Mouse (Mus musculus) midbrain, postnatal 0 days (tissue): Measurements from ENCODE around the gene Cldn34c4. TPM values are rescaled to one million over a fixed set of nuclear protein-coding genes. Genes with fewer than 3 reads are reported as not detected.

Experiments
- ATAC-seq: fragments of 200-750 bp; cut with Nextera tagmentation; 2 replicates; pipeline ENCODE4 v1.8.0; 2017; ENCODE audit warnings: moderate number of reproducible peaks, mild to moderate bottlenecking, moderate TSS enrichment, moderate library complexity; ENCODE audit not compliant: low FRiP score
- DNase-seq: peaks from one replicate; pipeline ENCODE4 v3.0.0-alpha.2; 2015; ENCODE audit warnings: low spot score
- H3K27ac ChIP-seq: fragments of 300-500 bp; sonication (generic); 2 replicates; pipeline ENCODE4 v1.5.1; 2014; ENCODE audit warnings: low read depth, mild to moderate bottlenecking, low read length, mixed read lengths
- H3K27me3 ChIP-seq: fragments of 300-500 bp; sonication (generic); 2 replicates; pipeline ENCODE4 v1.6.1; 2014; ENCODE audit warnings: low read length, control low read depth, mixed read lengths; ENCODE audit not compliant: insufficient read depth
- H3K36me3 ChIP-seq: fragments of 300-500 bp; sonication (generic); 2 replicates; pipeline ENCODE4 v1.6.1; 2014; ENCODE audit warnings: low read length, control low read depth, mixed read lengths; ENCODE audit not compliant: insufficient read depth
- H3K4me1 ChIP-seq: fragments of 300-500 bp; sonication (generic); 2 replicates; pipeline ENCODE4 v1.6.1; 2014; ENCODE audit warnings: mild to moderate bottlenecking, control low read depth, antibody characterized with exemption, low read length, mixed read lengths; ENCODE audit not compliant: insufficient read depth
- H3K4me2 ChIP-seq: fragments of 300-500 bp; sonication (generic); 2 replicates; pipeline ENCODE4 v1.6.1; 2014; ENCODE audit warnings: low read depth, mild to moderate bottlenecking, low read length, mixed read lengths; ENCODE audit not compliant: poor library complexity, severe bottlenecking
- H3K4me3 ChIP-seq: fragments of 300-500 bp; sonication (generic); 2 replicates; pipeline ENCODE4 v1.5.1; 2014; ENCODE audit warnings: low read depth, mild to moderate bottlenecking, low read length, moderate library complexity
- H3K9ac ChIP-seq: fragments of 300-500 bp; sonication (generic); replicated peaks from 2 replicates; pipeline ENCODE4 v1.6.1; 2014; ENCODE audit warnings: mild to moderate bottlenecking, low read length, moderate library complexity, mixed read lengths; ENCODE audit not compliant: poor library complexity, severe bottlenecking
- H3K9me3 ChIP-seq: fragments of 300-500 bp; sonication (generic); 2 replicates; pipeline ENCODE4 v1.6.1; 2016; ENCODE audit warnings: low read length, control low read depth
- CTCF ChIP-seq: IDR thresholded peaks from 2 replicates; pipeline ENCODE4 v1.5.1; 2016; ENCODE audit warnings: antibody characterized with exemption, mild to moderate bottlenecking
- WGBS: fragments of 180-500 bp; shearing (Covaris S2); extraction: QIAGEN DNeasy Blood & Tissue Kit; methylation state at CpG from one replicate; pipeline ENCODE4 v1.1.7; 2014; 5-methylcytosine and 5-hydroxymethylcytosine counted together
- polyA plus RNA-seq: library from polyadenylated mRNA; unstranded; fragments of >200 nt; fragmentation: Nextera tagmentation; extraction: Ambion mirVana; gene quantifications from 2 replicates; pipeline ENCODE4 v1.2.1, GENCODE M21; 2015
- total RNA-seq: library from RNA; depleted of rRNA; stranded (reverse); fragments of >200 nt; gene quantifications from 2 replicates; pipeline ENCODE4 v1.2.3, GENCODE M21; 2014; rRNA removed

Gene Cldn34c4
- total RNA-seq, result not detected in 2 replicates
- polyA plus RNA-seq, result not detected in 2 replicates

- DNase-seq (no peak), ATAC-seq (no peak)
- Histone ChIP-seq H3K4me3 (no peak within 1 kb of the TSS), H3K4me1 (no peaks in the 10 kb centered on the region), H3K27me3 (no peaks in the 10 kb centered on the region), H3K36me3 (no peaks in the 10 kb centered on the region), H3K4me2 (no peak within 1 kb of the TSS), H3K9ac (no peak within 1 kb of the TSS), H3K9me3 (no peaks in the 10 kb centered on the region), H3K27ac (no peak within 1 kb of the TSS)
- WGBS, result 58% methylated on average over 2 of the region's 2 CpGs
- no peak for TF ChIP-seq CTCF
Measured at GRCm38 (mm10) chrX:127736454-127736853, at the start of gene Cldn34c4. Gene Cldn34c4, minus strand, starts transcription at chrX:127736554.

- H3K36me3 ChIP-seq, result no peaks in the 10 kb centered on the region
- no peaks in the 10 kb centered on the region for H3K27me3 ChIP-seq
- no peak overlapping the region for H3K4me2 ChIP-seq
- H3K9ac ChIP-seq, result no peak overlapping the region
- WGBS, result 76% methylated on average over 4 of the region's 4 CpGs
- no peak for DNase-seq
- no peak overlapping the region for H3K27ac ChIP-seq
- no peak for TF ChIP-seq CTCF
- H3K4me1 ChIP-seq, result no peaks in the 10 kb centered on the region
- no peak overlapping the region for H3K4me3 ChIP-seq
- peaks cover 3% of the 10 kb centered on the region; the same call in 1 of the 2 replicates for H3K9me3 ChIP-seq
- no peak for ATAC-seq
Measured at GRCm38 (mm10) chrX:127747062-127747461, 10.7 kb upstream of the Cldn34c4 start.
